Mouse (Mus musculus): Measurements from ENCODE around the gene Poln. TPM values are rescaled to one million over a fixed set of nuclear protein-coding genes. Genes with fewer than 3 reads are reported as not detected.

The Poln gene
- polyA plus RNA-seq, 1 experiment from 2014 or later: 0.89 TPM

- DNase-seq (ENCODE audit: low spot score) (no peak), ATAC-seq (no peak)
- Histone ChIP-seq H3K4me3 (ENCODE audit: low read depth, low read length) (no peak overlapping the region), H3K4me1 (ENCODE audit: control insufficient read depth, insufficient read depth, low read length) (no peaks in the 10 kb centered on the region), H3K36me3 (ENCODE audit: control insufficient read depth, insufficient read depth, low read length) (peaks cover 1% of the 10 kb centered on the region), H3K9me3 (replicated peaks; ENCODE audit: control insufficient read depth, low read length) (no peaks in the 10 kb centered on the region), H3K4me2 (ENCODE audit: low read length) (no peak overlapping the region), H3K27ac (ENCODE audit: low read depth, low read length) (no peak overlapping the region), H3K9ac (ENCODE audit: low read length) (no peak overlapping the region), H3K27me3 (replicated peaks; ENCODE audit: control insufficient read depth, insufficient read depth, low read length) (no peaks in the 10 kb centered on the region)
- WGBS: 89% methylated on average over 4 of the region's 4 CpGs
These were observed 162.4 kb downstream of the Poln start for GRCm38 (mm10) chr5:34006832-34007231.

DNA sequence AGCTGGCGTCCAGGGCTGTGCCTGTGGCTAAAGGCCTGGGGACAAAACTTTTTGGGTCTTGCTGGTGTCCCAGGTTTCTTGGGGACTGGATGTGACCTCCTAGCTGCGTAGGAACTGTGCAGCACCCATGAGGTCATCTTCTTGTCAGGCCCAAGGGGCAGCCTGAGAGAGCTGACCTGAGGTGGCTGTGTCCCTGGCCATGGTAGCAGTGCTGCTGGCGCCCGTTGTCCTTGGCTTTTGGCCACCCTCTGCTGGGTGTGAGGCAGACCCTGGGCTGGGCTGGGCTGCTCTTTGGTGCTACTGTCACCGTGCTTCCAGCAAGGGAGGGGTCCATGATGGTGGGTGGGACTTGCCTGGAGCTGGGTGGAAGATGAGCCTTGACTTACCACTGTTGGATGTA is 164.6 kb downstream of the Poln start:
- Histone ChIP-seq H3K4me2 (ENCODE audit: low read length) (no peak overlapping the region), H3K9ac (ENCODE audit: low read length) (no peak overlapping the region), H3K4me3 (ENCODE audit: low read depth, low read length) (no peak overlapping the region), H3K27me3 (replicated peaks; ENCODE audit: control insufficient read depth, insufficient read depth, low read length) (no peaks in the 10 kb centered on the region), H3K9me3 (replicated peaks; ENCODE audit: control insufficient read depth, low read length) (no peaks in the 10 kb centered on the region), H3K36me3 (ENCODE audit: control insufficient read depth, insufficient read depth, low read length) (peaks cover 21% of the 10 kb centered on the region), H3K4me1 (ENCODE audit: control insufficient read depth, insufficient read depth, low read length) (no peaks in the 10 kb centered on the region), H3K27ac (ENCODE audit: low read depth, low read length) (no peak overlapping the region)
- 86% methylated on average over 5 of the region's 5 CpGs for WGBS
- ATAC-seq (no peak), DNase-seq (ENCODE audit: low spot score) (no peak)

DNA sequence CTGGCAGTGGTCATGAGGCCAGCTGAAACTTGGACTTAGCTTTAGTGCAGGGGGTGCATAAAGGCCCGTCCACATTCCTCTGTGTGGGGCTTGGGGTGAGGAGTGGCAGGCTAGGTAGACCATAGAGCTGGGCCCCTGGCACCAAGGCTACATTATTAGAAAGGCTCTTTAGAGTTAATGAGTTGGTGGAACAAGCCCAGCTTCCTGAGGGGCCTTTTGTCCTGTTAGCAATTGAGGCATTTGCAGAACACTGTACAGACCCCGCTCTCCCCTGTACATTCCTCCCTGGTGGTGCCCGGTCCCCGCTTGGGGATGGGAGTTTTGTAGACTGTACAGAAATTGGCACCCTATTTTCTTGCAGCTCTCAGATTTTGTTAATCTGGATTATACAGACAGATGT is 166.6 kb downstream of the Poln start:
- Histone ChIP-seq H3K27ac (ENCODE audit: low read depth, low read length) (peak overlapping the region; percentile 27; the same call in 1 of the 2 replicates), H3K4me1 (ENCODE audit: control insufficient read depth, insufficient read depth, low read length) (peaks cover 18% of the 10 kb centered on the region)
- peak; percentile 33 for ATAC-seq

DNA sequence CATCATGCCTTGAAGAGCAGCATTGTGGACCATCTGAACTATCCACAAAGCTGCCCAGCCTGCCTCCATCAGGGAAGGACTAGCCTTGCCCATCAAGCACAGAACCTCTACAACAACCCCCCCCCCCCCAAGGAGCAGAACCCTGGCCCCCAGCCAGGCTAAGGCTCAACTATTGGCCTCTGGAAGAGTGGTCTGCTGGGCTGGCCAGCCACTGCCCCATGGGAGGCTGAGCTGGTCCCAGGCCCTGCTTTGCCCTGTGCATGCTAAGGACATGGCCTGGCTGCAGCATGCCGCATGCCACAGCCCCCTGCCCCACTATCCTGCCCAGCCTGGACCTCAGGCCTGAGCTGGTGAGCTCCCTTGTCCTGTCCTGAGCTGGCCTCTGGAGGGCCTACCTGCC is 167.8 kb downstream of the Poln start:
- no peak overlapping the region for H3K9ac ChIP-seq (ENCODE audit: low read length)
- ATAC-seq (no peak), DNase-seq (ENCODE audit: low spot score) (no peak)
- H3K4me3 ChIP-seq (ENCODE audit: low read depth, low read length): no peak overlapping the region
- no peaks in the 10 kb centered on the region for H3K9me3 ChIP-seq (replicated peaks; ENCODE audit: control insufficient read depth, low read length)
- H3K4me1 ChIP-seq (ENCODE audit: control insufficient read depth, insufficient read depth, low read length): peaks cover 20% of the 10 kb centered on the region
- no peak overlapping the region for H3K27ac ChIP-seq (ENCODE audit: low read depth, low read length)
- no peak overlapping the region for H3K4me2 ChIP-seq (ENCODE audit: low read length)
- no peaks in the 10 kb centered on the region for H3K27me3 ChIP-seq (replicated peaks; ENCODE audit: control insufficient read depth, insufficient read depth, low read length)
- H3K36me3 ChIP-seq (ENCODE audit: control insufficient read depth, insufficient read depth, low read length): peaks cover 21% of the 10 kb centered on the region
- WGBS: 93% methylated on average over 1 of the region's 1 CpGs

More for the DNA sequence above, 166.6 kb downstream of the Poln start:
- WGBS: 45% methylated on average over 4 of the region's 4 CpGs
- no peaks in the 10 kb centered on the region for H3K27me3 ChIP-seq (replicated peaks; ENCODE audit: control insufficient read depth, insufficient read depth, low read length)
- H3K4me2 ChIP-seq (ENCODE audit: low read length): no peak overlapping the region
- no peak overlapping the region for H3K4me3 ChIP-seq (ENCODE audit: low read depth, low read length)
- peak; percentile 49 for DNase-seq (ENCODE audit: low spot score)
- H3K9ac ChIP-seq (ENCODE audit: low read length): no peak overlapping the region
- peaks cover 21% of the 10 kb centered on the region for H3K36me3 ChIP-seq (ENCODE audit: control insufficient read depth, insufficient read depth, low read length)
- no peaks in the 10 kb centered on the region for H3K9me3 ChIP-seq (replicated peaks; ENCODE audit: control insufficient read depth, low read length)

DNA sequence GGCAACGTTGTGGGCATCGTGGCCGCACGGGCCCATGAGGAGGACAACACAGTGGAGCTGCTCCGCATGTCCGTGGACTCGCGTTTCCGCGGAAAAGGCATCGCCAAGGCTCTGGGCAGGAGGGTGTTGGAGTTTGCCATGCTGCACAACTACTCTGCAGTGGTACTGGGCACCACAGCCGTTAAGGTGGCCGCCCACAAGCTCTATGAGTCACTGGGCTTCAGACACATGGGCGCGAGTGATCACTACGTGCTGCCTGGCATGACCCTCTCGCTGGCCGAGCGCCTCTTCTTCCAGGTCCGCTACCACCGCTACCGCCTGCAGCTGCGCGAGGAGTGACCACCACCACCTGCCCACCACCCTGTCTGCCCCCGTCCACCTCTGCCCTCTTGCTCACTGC is 168.4 kb downstream of the Poln start:
- no peaks in the 10 kb centered on the region for H3K27me3 ChIP-seq (replicated peaks; ENCODE audit: control insufficient read depth, insufficient read depth, low read length)
- ATAC-seq: no peak
- H3K4me2 ChIP-seq (ENCODE audit: low read length): no peak overlapping the region
- H3K36me3 ChIP-seq (ENCODE audit: control insufficient read depth, insufficient read depth, low read length): peaks cover 21% of the 10 kb centered on the region
- WGBS: 96% methylated on average over 25 of the region's 25 CpGs
- H3K27ac ChIP-seq (ENCODE audit: low read depth, low read length): no peak overlapping the region
- DNase-seq (ENCODE audit: low spot score): no peak
- peaks cover 20% of the 10 kb centered on the region for H3K4me1 ChIP-seq (ENCODE audit: control insufficient read depth, insufficient read depth, low read length)
- H3K9ac ChIP-seq (ENCODE audit: low read length): no peak overlapping the region
- H3K4me3 ChIP-seq (ENCODE audit: low read depth, low read length): no peak overlapping the region
- H3K9me3 ChIP-seq (replicated peaks; ENCODE audit: control insufficient read depth, low read length): no peaks in the 10 kb centered on the region

- Histone ChIP-seq H3K27me3 (replicated peaks; ENCODE audit: control insufficient read depth, insufficient read depth, low read length) (no peaks in the 10 kb centered on the region), H3K9me3 (replicated peaks; ENCODE audit: control insufficient read depth, low read length) (no peaks in the 10 kb centered on the region), H3K4me2 (ENCODE audit: low read length) (peak overlapping the region; percentile 77), H3K4me1 (ENCODE audit: control insufficient read depth, insufficient read depth, low read length) (peaks cover 23% of the 10 kb centered on the region), H3K4me3 (ENCODE audit: low read depth, low read length) (no peak overlapping the region), H3K36me3 (ENCODE audit: control insufficient read depth, insufficient read depth, low read length) (peaks cover 21% of the 10 kb centered on the region), H3K9ac (ENCODE audit: low read length) (no peak overlapping the region), H3K27ac (ENCODE audit: low read depth, low read length) (no peak overlapping the region)
- DNase-seq (ENCODE audit: low spot score) (no peak), ATAC-seq (no peak)
- WGBS: 78% methylated on average over 6 of the region's 6 CpGs
These were observed 169.7 kb downstream of the Poln start for GRCm38 (mm10) chr5:33999466-34000090.

DNA sequence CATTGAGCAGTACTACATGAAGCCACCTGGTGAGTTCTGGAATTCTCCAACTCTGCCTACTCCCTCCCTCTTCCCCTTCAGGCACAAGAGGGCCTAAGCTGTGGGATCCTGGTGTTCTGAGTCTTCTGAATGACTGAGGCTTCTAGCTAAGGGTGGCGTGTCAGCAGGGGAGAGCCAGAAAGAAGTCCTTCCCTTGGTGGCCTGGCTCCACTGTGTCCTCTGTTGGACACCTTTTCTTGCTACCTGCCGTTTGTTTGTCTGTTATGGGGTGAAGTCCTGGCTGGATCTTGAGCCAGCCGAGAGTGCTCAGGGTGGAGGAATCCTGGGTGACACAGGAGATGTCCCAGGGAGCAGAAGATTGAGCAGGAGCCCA is 170.8 kb downstream of the Poln start:
- peak overlapping the region; percentile 82 for H3K4me3 ChIP-seq (ENCODE audit: low read depth, low read length)
- H3K36me3 ChIP-seq (ENCODE audit: control insufficient read depth, insufficient read depth, low read length): peaks cover 21% of the 10 kb centered on the region
- WGBS: 87% methylated on average over 3 of the region's 3 CpGs
- no peaks in the 10 kb centered on the region for H3K27me3 ChIP-seq (replicated peaks; ENCODE audit: control insufficient read depth, insufficient read depth, low read length)
- no peak overlapping the region for H3K27ac ChIP-seq (ENCODE audit: low read depth, low read length)
- H3K9ac ChIP-seq (ENCODE audit: low read length): peak overlapping the region; percentile 84
- peaks cover 23% of the 10 kb centered on the region for H3K4me1 ChIP-seq (ENCODE audit: control insufficient read depth, insufficient read depth, low read length)
- ATAC-seq: no peak
- no peak for DNase-seq (ENCODE audit: low spot score)
- H3K4me2 ChIP-seq (ENCODE audit: low read length): peak overlapping the region; percentile 77
- H3K9me3 ChIP-seq (replicated peaks; ENCODE audit: control insufficient read depth, low read length): no peaks in the 10 kb centered on the region

DNA sequence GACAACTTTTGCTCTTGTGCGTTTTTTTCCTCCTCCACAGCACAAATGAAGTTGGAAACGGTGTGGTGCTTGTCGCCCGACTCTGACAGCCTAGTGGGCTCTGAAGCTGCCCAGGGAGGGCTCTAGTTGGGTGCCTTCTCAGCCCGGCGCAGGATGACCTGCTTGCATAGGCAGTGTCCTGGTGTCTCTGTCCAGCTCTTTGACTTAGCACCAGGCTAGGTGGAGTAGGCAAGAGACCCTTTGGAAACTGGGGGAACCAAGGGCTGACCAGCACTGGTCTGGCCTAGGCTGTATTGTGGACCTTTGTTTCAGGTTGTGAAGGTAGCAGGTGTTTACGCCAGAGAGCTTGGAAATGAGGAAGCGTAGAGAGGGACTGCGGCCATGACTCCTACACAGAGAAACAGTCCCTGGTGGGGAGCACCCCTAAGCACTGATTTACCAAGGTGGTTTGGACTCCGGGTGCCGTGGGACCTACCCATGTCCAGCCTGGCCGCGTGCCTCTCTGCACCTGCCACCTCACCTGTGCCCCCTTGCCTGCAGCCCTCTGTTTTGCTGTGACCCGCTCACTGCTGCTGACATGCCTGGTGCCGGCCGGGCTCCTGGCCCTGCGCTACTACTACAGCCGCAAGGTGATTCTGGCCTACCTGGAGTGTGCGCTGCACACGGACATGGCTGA is 171.3 kb downstream of the Poln start:
- 66% methylated on average over 20 of the region's 20 CpGs for WGBS
- peaks cover 23% of the 10 kb centered on the region for H3K4me1 ChIP-seq (ENCODE audit: control insufficient read depth, insufficient read depth, low read length)
- H3K27ac ChIP-seq (ENCODE audit: low read depth, low read length): no peak overlapping the region

DNA sequence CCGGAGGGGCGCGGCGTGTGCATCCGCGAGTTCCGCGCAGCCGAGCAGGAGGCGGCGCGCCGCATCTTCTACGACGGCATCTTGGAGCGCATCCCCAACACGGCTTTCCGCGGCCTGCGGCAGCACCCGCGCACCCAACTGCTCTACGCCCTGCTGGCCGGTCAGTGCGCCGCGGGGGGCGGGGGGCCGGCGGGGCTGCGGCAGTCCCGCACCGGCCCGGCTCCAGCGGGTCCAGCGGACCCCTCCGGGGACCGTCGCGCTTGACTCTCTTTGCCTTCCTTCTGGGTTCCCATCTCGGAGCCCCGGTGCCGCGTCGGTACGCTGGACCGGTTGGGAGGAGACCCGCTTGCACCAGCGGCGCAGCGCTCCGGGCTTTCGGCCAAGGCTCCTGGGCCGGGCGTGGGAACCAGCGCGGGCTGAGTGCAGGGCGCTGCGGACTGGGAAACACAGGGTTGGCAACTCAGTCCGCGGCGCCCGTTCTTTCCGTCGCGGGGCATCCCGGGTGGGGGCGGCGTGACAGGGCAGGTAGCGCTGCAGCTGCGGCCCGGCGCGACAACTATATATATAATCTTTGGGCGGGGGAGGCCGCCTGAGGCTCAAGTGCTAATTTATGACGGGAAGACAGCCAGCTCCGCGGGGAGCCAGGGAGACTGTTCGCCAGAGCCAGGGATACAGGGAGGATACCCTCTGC is 172.1 kb downstream of the Poln start:
- Histone ChIP-seq H3K4me2 (ENCODE audit: low read length) (peak overlapping the region; percentile 77), H3K4me1 (ENCODE audit: control insufficient read depth, insufficient read depth, low read length) (peaks cover 23% of the 10 kb centered on the region), H3K36me3 (ENCODE audit: control insufficient read depth, insufficient read depth, low read length) (peaks cover 21% of the 10 kb centered on the region), H3K27ac (ENCODE audit: low read depth, low read length) (peak overlapping the region; percentile 97), H3K9ac (ENCODE audit: low read length) (peak overlapping the region; percentile 84), H3K27me3 (replicated peaks; ENCODE audit: control insufficient read depth, insufficient read depth, low read length) (no peaks in the 10 kb centered on the region), H3K4me3 (ENCODE audit: low read depth, low read length) (peak overlapping the region; percentile 82), H3K9me3 (replicated peaks; ENCODE audit: control insufficient read depth, low read length) (no peaks in the 10 kb centered on the region)
- DNase-seq (ENCODE audit: low spot score): peak; percentile 68
- under 1% methylated on average over 57 of the region's 80 CpGs for WGBS
- peak; percentile 27 for ATAC-seq

More for the DNA sequence above, 171.3 kb downstream of the Poln start:
- Histone ChIP-seq H3K4me3 (ENCODE audit: low read depth, low read length) (peak overlapping the region; percentile 82), H3K36me3 (ENCODE audit: control insufficient read depth, insufficient read depth, low read length) (peaks cover 21% of the 10 kb centered on the region), H3K27me3 (replicated peaks; ENCODE audit: control insufficient read depth, insufficient read depth, low read length) (no peaks in the 10 kb centered on the region), H3K9ac (ENCODE audit: low read length) (peak overlapping the region; percentile 84; the same call in 1 of the 2 replicates), H3K9me3 (replicated peaks; ENCODE audit: control insufficient read depth, low read length) (no peaks in the 10 kb centered on the region), H3K4me2 (ENCODE audit: low read length) (peak overlapping the region; percentile 77)
- DNase-seq (ENCODE audit: low spot score): no peak
- no peak for ATAC-seq
